Mouse (Mus musculus): ENCODE data around the gene Pagr1b. TPM values are rescaled to one million over a fixed set of nuclear protein-coding genes. Genes with fewer than 3 reads are reported as not detected.
A peak's percentile ranks its signal among the peaks of the same experiment; 100 is the strongest.

Gene Pagr1b
- polyA plus RNA-seq, 1 experiment from 2014 or later, result not detected

DNA sequence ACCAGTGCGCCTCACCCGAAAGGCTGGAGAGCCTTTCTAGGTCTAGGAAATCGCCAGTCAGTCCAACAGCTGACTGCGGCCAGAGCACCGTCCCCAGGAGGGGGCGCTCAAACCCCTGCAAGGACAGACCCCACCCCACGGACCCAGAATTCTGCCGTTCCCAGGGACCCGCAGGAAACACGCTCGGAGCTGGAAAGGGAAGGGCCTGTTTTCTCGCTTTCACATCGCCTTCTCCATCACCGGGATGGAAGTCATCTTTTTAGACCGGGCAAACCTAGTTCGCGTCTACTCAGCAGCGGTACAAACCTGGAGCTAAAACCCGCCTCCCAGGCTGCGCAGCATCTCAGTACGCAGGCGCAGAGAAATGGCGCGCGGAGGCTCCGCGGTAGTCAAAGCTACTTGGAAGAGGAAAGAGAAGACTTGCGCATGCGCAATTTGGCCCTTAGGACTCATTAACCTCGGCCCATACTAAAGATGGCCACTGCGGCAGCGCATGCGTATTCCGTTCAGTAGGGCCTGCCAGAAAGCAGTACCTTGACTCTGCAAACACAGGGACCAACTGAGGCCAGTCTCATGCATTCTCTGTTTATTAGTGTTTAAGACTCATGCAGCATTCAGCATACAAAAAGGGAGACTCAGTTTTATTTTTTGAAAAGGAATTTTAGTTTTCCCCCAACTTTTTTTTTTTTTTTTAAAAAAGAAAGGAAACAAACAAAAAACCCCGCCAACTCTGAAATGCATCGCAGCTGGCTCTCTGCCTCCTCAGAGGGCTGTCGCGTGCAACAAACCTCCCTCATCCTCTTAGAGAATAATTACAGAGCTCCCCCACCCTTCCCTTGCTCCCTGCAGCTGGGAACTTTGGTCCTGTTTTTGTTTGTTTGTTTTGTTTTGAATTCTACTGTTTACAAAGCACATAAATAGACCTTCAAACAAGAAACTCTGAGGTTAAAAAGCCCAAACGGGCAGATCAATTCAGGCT lies 976 bp upstream of the Pagr1b start, which contains the start of gene Pagr1a:
Pagr1a (minus strand) TSS at position 382 of the 979 bp plus-strand sequence.
- peak; percentile 99 for DNase-seq (ENCODE audit: low spot score)
- no peaks in the 10 kb centered on the region for H3K27me3 ChIP-seq (ENCODE audit: insufficient read depth, poor library complexity, severe bottlenecking)
- no peaks in the 10 kb centered on the region for H3K9me3 ChIP-seq
- H3K4me1 ChIP-seq, result peaks cover 86% of the 10 kb centered on the region
- 5% methylated on average over 39 of the region's 39 CpGs for WGBS
- peak within 1 kb of the TSS; percentile 94 for H3K4me3 ChIP-seq
- H3K27ac ChIP-seq, result peak within 1 kb of the TSS; percentile 99
- H3K36me3 ChIP-seq, result peaks cover 36% of the 10 kb centered on the region

DNA sequence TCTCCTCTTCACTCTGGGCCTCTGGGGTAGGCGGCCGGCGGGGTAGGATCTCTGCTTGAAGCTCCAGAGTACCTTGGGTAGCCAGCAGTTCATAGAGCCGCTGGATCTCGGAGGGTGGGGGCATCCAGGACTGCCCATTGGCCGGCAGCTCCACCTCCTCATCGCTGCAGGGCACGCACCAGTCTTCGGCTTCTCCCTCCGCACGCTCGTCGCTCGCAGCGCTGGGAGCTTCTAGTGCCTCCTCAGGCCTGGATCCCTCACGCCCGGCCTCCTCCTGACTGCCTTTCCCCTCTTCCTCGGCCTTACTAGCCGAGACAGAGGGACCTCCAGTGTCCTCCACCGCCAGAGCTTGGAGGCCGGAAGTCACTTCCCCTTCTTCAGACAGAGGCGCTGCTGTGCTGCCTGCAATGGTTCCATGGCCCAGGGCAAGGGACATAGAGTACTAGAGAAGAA lies 228 bp upstream of the Pagr1b start:
- Histone ChIP-seq H3K27ac (peak overlapping the region; percentile 99), H3K4me3 (peak overlapping the region; percentile 94), H3K27me3 (ENCODE audit: insufficient read depth, poor library complexity, severe bottlenecking) (no peaks in the 10 kb centered on the region), H3K9me3 (no peaks in the 10 kb centered on the region), H3K4me1 (peaks cover 78% of the 10 kb centered on the region), H3K36me3 (peaks cover 33% of the 10 kb centered on the region)
- DNase-seq (ENCODE audit: low spot score), result peak; percentile 90
- under 1% methylated on average over 22 of the region's 22 CpGs for WGBS

DNA sequence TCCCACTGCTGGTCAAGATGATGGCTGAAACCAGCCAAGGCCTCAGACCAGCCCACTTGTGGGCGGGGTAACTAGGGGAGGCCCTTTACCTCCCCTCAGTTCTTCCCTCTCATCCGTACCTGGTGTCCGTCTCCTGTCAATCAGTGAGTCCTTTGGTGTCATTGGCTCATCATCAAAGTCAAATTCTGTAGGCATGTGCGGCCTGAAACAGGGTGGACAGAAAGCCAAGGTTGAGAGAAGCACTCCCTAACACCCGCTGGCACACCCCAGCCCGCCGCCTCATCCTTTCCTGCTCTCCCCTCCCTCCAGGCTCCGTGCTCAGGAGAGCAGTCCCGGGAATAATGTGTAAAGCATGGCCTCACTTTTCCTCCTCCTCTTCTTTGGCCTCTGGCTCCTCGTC lies 203 bp downstream of the Pagr1b start:
- no peaks in the 10 kb centered on the region for H3K27me3 ChIP-seq (ENCODE audit: insufficient read depth, poor library complexity, severe bottlenecking)
- peaks cover 33% of the 10 kb centered on the region for H3K36me3 ChIP-seq
- 1% methylated on average over 10 of the region's 10 CpGs for WGBS
- H3K27ac ChIP-seq, result peak overlapping the region; percentile 99
- no peaks in the 10 kb centered on the region for H3K9me3 ChIP-seq
- DNase-seq (ENCODE audit: low spot score), result peak; percentile 92
- peak overlapping the region; percentile 94 for H3K4me3 ChIP-seq
- peaks cover 74% of the 10 kb centered on the region for H3K4me1 ChIP-seq

DNA sequence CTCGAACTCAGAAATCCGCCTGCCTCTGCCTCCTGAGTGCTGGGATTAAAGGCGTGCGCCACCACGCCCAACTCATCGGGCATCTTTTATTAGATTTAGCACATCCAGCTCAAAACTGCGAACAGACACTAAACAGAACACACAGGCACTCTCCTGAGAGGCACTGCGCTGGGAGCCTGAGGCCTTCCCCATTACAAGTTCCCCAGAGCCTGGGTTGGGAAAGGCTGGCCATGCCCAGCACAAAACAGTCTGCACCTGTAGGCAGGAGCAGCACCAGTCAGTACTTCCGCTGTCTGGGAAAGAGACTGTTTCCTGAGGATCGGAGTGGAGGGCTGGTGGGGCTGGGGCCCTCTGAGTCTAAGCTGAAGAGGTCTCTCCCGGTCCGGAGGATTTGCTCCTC lies 1.3 kb downstream of the Pagr1b start:
- H3K4me1 ChIP-seq, result peaks cover 63% of the 10 kb centered on the region
- peak overlapping the region; percentile 94; the same call in 1 of the 2 replicates for H3K4me3 ChIP-seq
- H3K27ac ChIP-seq, result 0 out of 2 replicates have a peak overlapping the region, but pooled peaks have one; percentile 99

DNA sequence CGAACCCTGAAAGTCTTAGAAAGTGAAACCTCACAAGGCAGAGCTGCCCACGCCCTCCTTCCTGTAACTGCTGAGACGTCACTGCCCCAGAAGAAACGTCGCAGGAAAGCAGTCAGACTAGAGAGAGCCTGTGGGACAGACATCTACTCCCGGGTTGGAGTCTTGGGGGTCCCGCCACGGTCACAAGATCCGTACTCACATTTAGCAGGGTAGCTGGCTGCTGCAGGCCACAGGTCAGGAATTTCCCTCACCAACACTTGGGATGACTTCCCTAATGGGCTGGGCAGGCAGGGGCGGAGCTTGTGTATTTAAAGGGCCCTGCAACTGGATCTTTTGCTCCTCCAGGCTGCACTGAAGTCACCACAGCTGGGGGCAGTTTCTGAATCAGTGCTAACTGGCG lies 2.0 kb downstream of the Pagr1b start, which contains the start of gene Mvp:
Mvp (minus strand) TSS at position 302 of the 400 bp plus-strand sequence.
- DNase-seq (ENCODE audit: low spot score), result no peak
- WGBS, result 38% methylated on average over 11 of the region's 11 CpGs
- peaks cover 33% of the 10 kb centered on the region for H3K36me3 ChIP-seq
- peak within 1 kb of the TSS; percentile 94 for H3K4me3 ChIP-seq
- H3K27me3 ChIP-seq (ENCODE audit: insufficient read depth, poor library complexity, severe bottlenecking), result no peaks in the 10 kb centered on the region
- H3K4me1 ChIP-seq, result peaks cover 58% of the 10 kb centered on the region
- H3K9me3 ChIP-seq, result no peaks in the 10 kb centered on the region
- peak within 1 kb of the TSS; percentile 99 for H3K27ac ChIP-seq

More for the DNA sequence above, 1.3 kb downstream of the Pagr1b start:
- Histone ChIP-seq H3K9me3 (no peaks in the 10 kb centered on the region), H3K27me3 (ENCODE audit: insufficient read depth, poor library complexity, severe bottlenecking) (no peaks in the 10 kb centered on the region), H3K36me3 (peaks cover 33% of the 10 kb centered on the region)
- no peak for DNase-seq (ENCODE audit: low spot score)
- WGBS, result 91% methylated on average over 12 of the region's 12 CpGs

DNA sequence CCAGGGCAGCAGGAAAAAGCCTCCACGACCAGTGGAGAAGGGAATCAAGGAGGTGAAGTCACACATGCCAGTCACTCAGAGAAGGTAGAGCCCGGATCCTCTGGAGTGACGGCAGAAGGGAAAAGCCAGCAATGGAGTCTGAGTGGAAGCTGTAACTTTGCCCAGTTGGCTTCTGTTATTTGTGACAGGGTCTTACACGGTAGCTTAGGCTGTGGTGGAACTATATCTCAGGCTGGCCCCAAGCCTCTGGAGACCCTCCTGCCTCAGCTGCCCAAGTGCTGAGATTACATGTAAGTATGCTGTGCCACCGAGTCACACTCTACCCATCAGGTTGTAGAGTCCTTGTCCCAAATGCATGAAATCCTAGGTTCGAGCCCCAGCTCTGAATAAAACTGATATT lies 2.9 kb downstream of the Pagr1b start:
- 93% methylated on average over 6 of the region's 6 CpGs for WGBS
- no peak for DNase-seq (ENCODE audit: low spot score)
- Histone ChIP-seq H3K27me3 (ENCODE audit: insufficient read depth, poor library complexity, severe bottlenecking) (no peaks in the 10 kb centered on the region), H3K4me3 (peak overlapping the region; percentile 55; the same call in 1 of the 2 replicates), H3K36me3 (peaks cover 33% of the 10 kb centered on the region), H3K4me1 (peaks cover 57% of the 10 kb centered on the region), H3K27ac (no peak overlapping the region), H3K9me3 (no peaks in the 10 kb centered on the region)

DNA sequence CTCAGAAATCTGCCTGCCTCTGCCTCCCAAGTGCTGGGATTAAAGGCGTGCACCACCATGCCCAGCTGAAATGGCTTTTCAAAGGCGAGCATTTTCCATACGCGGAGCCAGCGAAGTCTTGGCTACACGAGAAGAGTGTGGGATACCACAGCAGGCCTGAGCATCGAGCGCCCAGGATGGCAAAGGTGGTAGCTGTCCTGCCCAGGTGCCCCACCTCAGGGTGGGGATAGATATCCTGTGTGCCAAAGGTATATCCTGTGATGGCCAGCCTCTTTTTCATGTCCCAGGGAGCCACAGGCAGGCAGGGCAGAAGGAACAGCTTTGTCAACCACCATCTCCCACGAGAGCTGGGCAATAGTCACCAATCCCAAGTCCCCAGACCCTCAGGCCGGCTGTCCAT lies 3.4 kb downstream of the Pagr1b start:
- no peak for DNase-seq (ENCODE audit: low spot score)
- H3K27ac ChIP-seq, result no peak overlapping the region
- H3K4me3 ChIP-seq, result no peak overlapping the region
- 93% methylated on average over 10 of the region's 10 CpGs for WGBS
- peaks cover 55% of the 10 kb centered on the region for H3K4me1 ChIP-seq
- H3K9me3 ChIP-seq, result no peaks in the 10 kb centered on the region
- H3K27me3 ChIP-seq (ENCODE audit: insufficient read depth, poor library complexity, severe bottlenecking), result no peaks in the 10 kb centered on the region
- peaks cover 33% of the 10 kb centered on the region for H3K36me3 ChIP-seq

DNA sequence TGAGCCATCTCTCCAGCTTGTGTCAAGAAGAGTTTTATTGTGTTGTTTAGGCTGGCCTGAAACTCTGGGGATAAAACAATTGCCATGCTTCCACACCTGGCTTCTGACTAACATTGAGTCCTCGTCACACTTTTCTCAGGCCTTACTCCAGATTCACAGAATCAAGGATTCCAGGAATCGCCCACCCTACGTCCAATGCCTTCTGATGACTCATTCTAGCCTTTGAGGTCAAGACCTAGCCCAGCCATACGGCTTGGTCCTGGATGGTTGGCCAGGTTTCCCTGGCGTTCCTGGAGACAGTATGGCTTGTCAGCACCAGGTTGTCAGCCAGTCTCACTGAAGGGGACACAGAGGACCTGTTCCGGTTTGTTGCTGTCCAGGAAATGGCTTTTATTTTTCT lies 3.9 kb downstream of the Pagr1b start:
- no peaks in the 10 kb centered on the region for H3K27me3 ChIP-seq (ENCODE audit: insufficient read depth, poor library complexity, severe bottlenecking)
- H3K4me3 ChIP-seq, result no peak overlapping the region
- DNase-seq (ENCODE audit: low spot score), result no peak
- no peaks in the 10 kb centered on the region for H3K9me3 ChIP-seq
- H3K36me3 ChIP-seq, result peaks cover 33% of the 10 kb centered on the region
- WGBS, result 72% methylated on average over 6 of the region's 6 CpGs
- H3K27ac ChIP-seq, result no peak overlapping the region
- peaks cover 51% of the 10 kb centered on the region for H3K4me1 ChIP-seq

DNA sequence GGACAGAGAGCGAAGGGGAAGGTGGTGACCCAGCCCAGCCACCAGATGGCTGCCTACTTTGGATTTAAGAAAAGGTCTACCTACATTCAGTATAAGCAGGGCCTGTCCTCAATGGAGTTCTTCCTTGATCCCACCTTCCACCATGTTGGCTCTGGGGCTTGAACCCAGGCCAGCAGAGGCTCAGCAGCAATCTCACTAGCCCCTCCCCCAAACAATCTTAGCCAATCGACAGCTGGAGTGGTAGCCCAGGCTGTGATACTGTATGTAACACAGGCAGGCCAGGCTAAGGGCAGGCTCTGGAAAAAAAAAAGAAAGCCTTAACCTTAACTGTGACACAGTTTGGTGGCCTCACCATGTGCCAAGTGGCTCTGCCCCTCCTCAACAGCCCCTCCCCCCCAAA lies 4.6 kb downstream of the Pagr1b start:
- 76% methylated on average over 2 of the region's 2 CpGs for WGBS
- DNase-seq (ENCODE audit: low spot score), result no peak
- peaks cover 33% of the 10 kb centered on the region for H3K36me3 ChIP-seq
- no peak overlapping the region for H3K27ac ChIP-seq
- no peaks in the 10 kb centered on the region for H3K27me3 ChIP-seq (ENCODE audit: insufficient read depth, poor library complexity, severe bottlenecking)
- no peak overlapping the region for H3K4me3 ChIP-seq
- peaks cover 48% of the 10 kb centered on the region for H3K4me1 ChIP-seq
- no peaks in the 10 kb centered on the region for H3K9me3 ChIP-seq

DNA sequence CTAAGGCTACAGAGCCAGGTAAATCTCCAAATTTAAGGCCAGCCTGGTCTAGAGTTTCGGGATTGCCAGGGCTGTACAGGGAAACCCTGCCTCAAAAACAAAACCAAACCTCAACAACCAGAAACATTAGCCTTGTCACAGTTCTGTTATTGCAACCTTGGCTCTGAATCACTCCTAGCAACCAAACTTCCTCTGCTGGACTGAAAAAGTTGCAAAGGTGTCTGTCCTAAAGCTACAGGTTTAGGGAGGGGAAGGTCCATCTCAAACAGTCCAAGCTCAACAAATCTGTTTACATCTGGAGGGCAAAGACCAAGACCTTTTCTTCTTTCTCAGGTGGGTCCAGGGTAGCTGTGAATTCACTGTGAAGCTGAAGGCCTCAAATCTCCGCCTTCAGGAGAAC lies 5.2 kb downstream of the Pagr1b start:
- Histone ChIP-seq H3K4me3 (no peak overlapping the region), H3K36me3 (peaks cover 33% of the 10 kb centered on the region), H3K27ac (no peak overlapping the region), H3K4me1 (peaks cover 49% of the 10 kb centered on the region), H3K9me3 (no peaks in the 10 kb centered on the region), H3K27me3 (ENCODE audit: insufficient read depth, poor library complexity, severe bottlenecking) (no peaks in the 10 kb centered on the region)
- DNase-seq (ENCODE audit: low spot score), result no peak
- 94% methylated on average over 2 of the region's 2 CpGs for WGBS

DNA sequence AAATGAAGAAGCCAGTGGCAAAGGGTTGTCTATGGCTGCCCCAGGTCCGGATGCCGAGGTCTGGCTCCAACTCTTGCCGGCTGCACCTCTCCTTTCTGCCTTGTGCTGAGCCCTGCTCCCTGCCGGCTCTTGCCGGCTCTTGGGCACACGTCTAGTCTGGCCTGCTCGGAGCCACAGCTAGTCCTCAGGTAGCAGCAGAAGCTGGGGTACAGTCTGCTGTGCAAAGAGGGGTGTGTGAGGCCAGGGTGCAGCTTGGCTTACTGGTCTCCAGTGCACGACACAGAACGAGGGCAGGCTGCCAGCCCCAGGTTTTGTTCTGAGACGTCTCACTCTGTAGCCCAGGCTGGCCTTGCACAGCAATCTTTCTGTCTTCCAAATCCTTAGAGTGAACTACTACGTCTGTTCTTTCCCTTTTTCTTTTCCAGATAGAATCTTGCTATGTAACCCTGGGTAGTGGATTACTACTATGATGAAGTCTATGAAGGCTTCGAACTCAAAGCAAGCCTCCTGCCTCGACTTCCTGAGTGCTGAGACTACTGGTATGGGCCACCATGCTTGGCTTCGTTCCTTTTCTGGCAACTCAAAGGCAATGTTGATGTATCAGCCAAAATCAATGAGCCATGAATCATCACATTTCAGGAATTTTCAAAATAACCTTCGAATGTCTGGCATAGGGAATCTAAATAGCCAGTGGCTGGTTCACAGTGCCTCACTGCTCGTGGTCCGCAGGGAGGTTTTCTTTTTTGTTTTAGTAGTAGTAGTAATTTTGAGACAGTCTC lies 6.8 kb downstream of the Pagr1b start:
- H3K4me3 ChIP-seq, result no peak overlapping the region
- peaks cover 37% of the 10 kb centered on the region for H3K4me1 ChIP-seq
- 82% methylated on average over 17 of the region's 17 CpGs for WGBS
- peaks cover 21% of the 10 kb centered on the region for H3K36me3 ChIP-seq
- DNase-seq (ENCODE audit: low spot score), result no peak
- no peaks in the 10 kb centered on the region for H3K27me3 ChIP-seq (ENCODE audit: insufficient read depth, poor library complexity, severe bottlenecking)
- peak overlapping the region; percentile 57 for H3K27ac ChIP-seq
- H3K9me3 ChIP-seq, result no peaks in the 10 kb centered on the region

DNA sequence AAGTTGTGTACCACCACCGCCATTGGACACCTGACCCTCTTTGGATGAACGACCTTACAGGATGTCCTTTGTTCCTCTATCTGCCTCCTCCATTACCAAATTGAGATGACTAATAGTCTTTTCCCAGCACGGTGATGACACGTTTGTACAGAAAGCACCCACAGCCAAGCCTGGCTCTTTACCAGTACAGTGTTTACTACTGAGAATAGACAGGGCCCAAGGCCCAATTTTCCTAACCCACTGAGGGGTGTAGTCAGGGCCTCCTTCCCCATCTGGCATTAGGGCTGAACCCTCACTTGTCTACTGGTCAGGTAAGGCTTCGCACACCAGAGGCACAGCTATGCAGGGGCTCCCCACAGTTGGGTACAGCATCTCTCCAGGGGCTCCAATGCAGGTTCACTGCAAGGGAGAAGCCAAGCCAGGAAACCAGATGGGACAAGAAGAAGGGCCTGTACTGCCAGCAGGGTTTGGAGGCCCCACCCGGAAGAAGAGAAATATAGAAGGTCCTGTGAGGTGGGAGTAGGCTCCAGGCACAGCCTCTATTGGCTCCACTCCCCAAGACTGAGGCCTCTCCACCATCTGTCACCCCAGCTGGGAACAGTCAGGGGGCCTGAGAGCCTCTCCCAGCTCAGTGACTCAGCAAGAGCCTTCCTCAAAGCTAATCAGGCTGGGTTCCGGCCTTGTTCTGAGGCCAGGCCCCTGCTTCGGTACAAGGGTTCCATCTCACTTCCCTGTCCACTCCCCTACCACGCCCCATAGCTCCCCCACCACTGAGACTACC lies 7.9 kb downstream of the Pagr1b start:
- Histone ChIP-seq H3K27me3 (ENCODE audit: insufficient read depth, poor library complexity, severe bottlenecking) (no peaks in the 10 kb centered on the region), H3K4me3 (no peak overlapping the region), H3K27ac (peak overlapping the region; percentile 57), H3K36me3 (peaks cover 12% of the 10 kb centered on the region), H3K4me1 (peaks cover 27% of the 10 kb centered on the region), H3K9me3 (no peaks in the 10 kb centered on the region)
- DNase-seq (ENCODE audit: low spot score), result peak; percentile 93
- 36% methylated on average over 9 of the region's 9 CpGs for WGBS

Measured in heart, embryonic 10.5 days (tissue).